Mouse (Mus musculus): ENCODE data around the gene Gpx3. TPM values are rescaled to one million over a fixed set of nuclear protein-coding genes. Genes with fewer than 3 reads are reported as not detected.
"Not testable (repeated sequence)": the region's sequence is repeated elsewhere in the genome, so short reads cannot be mapped to it uniquely, and the experiment has no call there.

Gpx3 gene
- polyA plus RNA-seq (2015; fragmentation: Nextera tagmentation; extraction: Ambion mirVana): 285 and 293 TPM in 2 replicates

DNA sequence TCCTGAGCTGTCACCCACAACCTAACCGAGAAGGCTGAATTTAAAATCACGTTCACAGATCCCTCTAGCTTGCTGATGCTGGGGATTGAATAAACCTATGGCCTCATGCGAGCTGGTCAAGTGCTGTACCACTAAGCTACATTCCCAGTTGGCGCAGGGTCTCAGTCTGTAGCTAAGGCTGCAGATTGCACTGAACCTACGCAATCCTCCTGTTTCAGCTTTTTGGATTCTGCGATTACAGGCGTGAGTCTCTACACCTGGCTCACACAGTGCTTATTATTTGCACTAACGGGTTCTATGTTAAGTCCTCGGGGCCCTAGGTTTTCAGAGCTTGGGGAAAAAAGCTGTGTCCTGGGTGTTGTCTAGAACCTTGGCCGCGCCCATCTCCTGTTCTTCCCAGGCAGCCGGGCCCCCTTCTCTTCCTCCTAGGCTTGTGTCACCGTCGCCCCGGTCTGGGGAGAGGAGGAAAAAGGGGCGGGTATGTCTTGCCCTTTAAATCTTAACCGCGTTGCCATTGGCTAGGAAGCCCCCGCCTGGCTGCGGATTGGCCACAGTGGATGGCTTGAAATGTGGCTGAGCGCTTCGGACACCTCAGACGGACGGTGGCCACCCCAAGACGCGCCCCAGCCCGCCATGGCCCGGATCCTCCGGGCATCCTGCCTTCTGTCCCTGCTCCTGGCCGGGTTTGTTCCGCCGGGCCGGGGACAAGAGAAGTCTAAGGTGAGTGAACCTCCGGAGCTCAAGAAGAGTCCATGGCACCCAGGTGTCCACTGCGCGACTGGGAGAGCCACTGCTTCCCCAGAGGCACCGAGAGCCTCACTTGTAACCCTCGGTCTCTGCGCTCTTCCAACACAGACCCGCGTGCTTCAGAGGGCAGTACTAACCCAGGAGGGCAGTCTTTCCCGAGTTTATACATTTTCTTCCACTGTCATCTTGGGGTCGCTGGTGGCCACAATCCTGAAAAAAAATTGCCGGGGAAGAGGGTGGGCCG, at the start of gene Gpx3:
Gene Gpx3, plus strand, starts transcription at position 121 of the 991 bp plus-strand sequence.
- WGBS: 14% methylated on average over 45 of the region's 45 CpGs
- peak; percentile 75; the same call in 1 of the 2 replicates for ATAC-seq (ENCODE audit: insufficient number of reproducible peaks, low FRiP score, low TSS enrichment, low read depth)
- H3K4me2 ChIP-seq (replicated peaks): peak within 1 kb of the TSS; percentile 94
- peaks cover 11% of the 10 kb centered on the region for H3K4me1 ChIP-seq
- H3K9ac ChIP-seq: peak within 1 kb of the TSS; percentile 47
- H3K4me3 ChIP-seq (replicated peaks): peak within 1 kb of the TSS; percentile 50
- no peaks in the 10 kb centered on the region for H3K27me3 ChIP-seq
- no peak within 1 kb of the TSS for H3K27ac ChIP-seq (replicated peaks)
- no peaks in the 10 kb centered on the region for H3K36me3 ChIP-seq
- H3K9me3 ChIP-seq (replicated peaks): no peaks in the 10 kb centered on the region

DNA sequence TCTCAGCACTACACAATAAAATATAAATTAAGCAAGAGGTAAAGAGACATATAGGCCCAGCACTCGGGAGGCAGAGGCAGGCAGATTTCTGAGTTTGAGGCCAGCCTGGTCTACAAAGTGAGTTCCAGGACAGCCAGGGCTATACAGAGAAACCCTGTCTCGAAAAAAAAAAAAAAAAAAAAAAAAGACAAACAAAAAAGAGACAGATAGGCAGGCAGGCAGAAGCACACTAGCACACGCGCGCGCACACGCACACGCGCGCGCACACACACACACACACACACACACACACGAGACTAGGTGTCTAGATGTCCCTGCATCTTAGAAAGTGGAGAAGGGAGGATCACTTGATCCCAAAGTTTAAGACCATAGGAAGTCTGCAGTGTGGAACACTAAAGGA, 43.4 kb upstream of the Gpx3 start:
- H3K4me3 ChIP-seq (replicated peaks): not testable (repeated sequence)
- 95% methylated on average over 11 of the region's 12 CpGs for WGBS

GRCm38 (mm10) chr11:54859322-54860165, 42.7 kb upstream of the Gpx3 start:
- H3K36me3 ChIP-seq: no peaks in the 10 kb centered on the region
- no peak for ATAC-seq (ENCODE audit: insufficient number of reproducible peaks, low FRiP score, low TSS enrichment, low read depth)
- H3K4me2 ChIP-seq (replicated peaks): peak overlapping the region; percentile 72
- H3K4me3 ChIP-seq (replicated peaks): peak overlapping the region; percentile 72
- H3K9ac ChIP-seq: peak overlapping the region; percentile 49; the same call in 1 of the 2 replicates
- H3K4me1 ChIP-seq: peaks cover 6% of the 10 kb centered on the region; the same call in 1 of the 2 replicates
- no peaks in the 10 kb centered on the region for H3K9me3 ChIP-seq (replicated peaks)
- peak overlapping the region; percentile 58; the same call in 1 of the 2 replicates for H3K27ac ChIP-seq (replicated peaks)
- WGBS: 12% methylated on average over 11 of the region's 11 CpGs
- H3K27me3 ChIP-seq: no peaks in the 10 kb centered on the region

More for the DNA sequence above, 43.4 kb upstream of the Gpx3 start:
- not testable (repeated sequence) for H3K4me1 ChIP-seq; H3K4me2 ChIP-seq (replicated peaks); H3K27me3 ChIP-seq; ATAC-seq (ENCODE audit: insufficient number of reproducible peaks, low FRiP score, low TSS enrichment, low read depth); H3K9me3 ChIP-seq (replicated peaks); H3K9ac ChIP-seq; H3K36me3 ChIP-seq
- peak overlapping the region; percentile 58; the same call in 1 of the 2 replicates for H3K27ac ChIP-seq (replicated peaks)

- peak; percentile 97 for ATAC-seq (ENCODE audit: insufficient number of reproducible peaks, low FRiP score, low TSS enrichment, low read depth)
- Histone ChIP-seq H3K36me3 (no peaks in the 10 kb centered on the region), H3K27ac (replicated peaks) (peak within 1 kb of the TSS; percentile 93), H3K9ac (peak within 1 kb of the TSS; percentile 49), H3K4me2 (replicated peaks) (peak within 1 kb of the TSS; percentile 72), H3K9me3 (replicated peaks) (no peaks in the 10 kb centered on the region), H3K4me1 (peaks cover 6% of the 10 kb centered on the region; the same call in 1 of the 2 replicates), H3K4me3 (replicated peaks) (peak within 1 kb of the TSS; percentile 72), H3K27me3 (no peaks in the 10 kb centered on the region)
- under 1% methylated on average over 42 of the region's 42 CpGs for WGBS
Observed at GRCm38 (mm10) chr11:54860256-54861038, 41.8 kb upstream of the Gpx3 start, which contains the start of gene Lyrm7. TSS of gene Lyrm7 (minus strand) at chr11:54860916.

GRCm38 (mm10) chr11:54861471-54862420, 40.5 kb upstream of the Gpx3 start:
- ATAC-seq (ENCODE audit: insufficient number of reproducible peaks, low FRiP score, low TSS enrichment, low read depth): no peak
- no peak overlapping the region for H3K27ac ChIP-seq (replicated peaks)
- H3K27me3 ChIP-seq: no peaks in the 10 kb centered on the region
- no peaks in the 10 kb centered on the region for H3K9me3 ChIP-seq (replicated peaks)
- peaks cover 6% of the 10 kb centered on the region; the same call in 1 of the 2 replicates for H3K4me1 ChIP-seq
- no peaks in the 10 kb centered on the region for H3K36me3 ChIP-seq
- 86% methylated on average over 5 of the region's 5 CpGs for WGBS
- H3K9ac ChIP-seq: no peak overlapping the region
- H3K4me3 ChIP-seq (replicated peaks): no peak overlapping the region
- peak overlapping the region; percentile 72; the same call in 1 of the 2 replicates for H3K4me2 ChIP-seq (replicated peaks)

GRCm38 (mm10) chr11:54862621-54863520, 39.4 kb upstream of the Gpx3 start:
- H3K27me3 ChIP-seq: no peaks in the 10 kb centered on the region
- no peak overlapping the region for H3K4me2 ChIP-seq (replicated peaks)
- ATAC-seq (ENCODE audit: insufficient number of reproducible peaks, low FRiP score, low TSS enrichment, low read depth): no peak
- no peak overlapping the region for H3K9ac ChIP-seq
- peaks cover 16% of the 10 kb centered on the region for H3K4me1 ChIP-seq
- H3K9me3 ChIP-seq (replicated peaks): no peaks in the 10 kb centered on the region
- no peaks in the 10 kb centered on the region for H3K36me3 ChIP-seq
- no peak overlapping the region for H3K4me3 ChIP-seq (replicated peaks)
- H3K27ac ChIP-seq (replicated peaks): no peak overlapping the region
- 44% methylated on average over 10 of the region's 10 CpGs for WGBS

GRCm38 (mm10) chr11:54865330-54866085, 36.7 kb upstream of the Gpx3 start:
- Histone ChIP-seq H3K27me3 (no peaks in the 10 kb centered on the region), H3K36me3 (peaks cover 11% of the 10 kb centered on the region), H3K9me3 (replicated peaks) (no peaks in the 10 kb centered on the region), H3K4me2 (replicated peaks) (peak overlapping the region; percentile 55), H3K4me1 (peaks cover 18% of the 10 kb centered on the region), H3K27ac (replicated peaks) (peak overlapping the region; percentile 88), H3K4me3 (replicated peaks) (peak overlapping the region; percentile 86), H3K9ac (peak overlapping the region; percentile 97)
- no peak for ATAC-seq (ENCODE audit: insufficient number of reproducible peaks, low FRiP score, low TSS enrichment, low read depth)
- WGBS: 72% methylated on average over 6 of the region's 6 CpGs

GRCm38 (mm10) chr11:54866119-54867048, 35.9 kb upstream of the Gpx3 start, which contains the start of gene Hint1:
TSS of gene Hint1 (plus strand) at chr11:54866383.
- ATAC-seq (ENCODE audit: insufficient number of reproducible peaks, low FRiP score, low TSS enrichment, low read depth): peak; percentile 87
- H3K4me3 ChIP-seq (replicated peaks): peak within 1 kb of the TSS; percentile 86
- peak within 1 kb of the TSS; percentile 88 for H3K27ac ChIP-seq (replicated peaks)
- H3K4me1 ChIP-seq: peaks cover 18% of the 10 kb centered on the region
- WGBS: under 1% methylated on average over 107 of the region's 107 CpGs
- H3K9ac ChIP-seq: peak within 1 kb of the TSS; percentile 97
- H3K9me3 ChIP-seq (replicated peaks): no peaks in the 10 kb centered on the region
- H3K27me3 ChIP-seq: no peaks in the 10 kb centered on the region
- peak within 1 kb of the TSS; percentile 55 for H3K4me2 ChIP-seq (replicated peaks)
- peaks cover 18% of the 10 kb centered on the region for H3K36me3 ChIP-seq

All from embryonic facial prominence, embryonic 15.5 days (tissue).